Mouse (Mus musculus) cerebral cortex, adult 2 months (tissue): Measurements from ENCODE around the gene Hspb3.

Experiments
- WGBS: fragments of 180-500 bp; shearing (Covaris S2); methylation state at CpG from one replicate; pipeline ENCODE4 v1.1.7; 2018; 5-methylcytosine and 5-hydroxymethylcytosine counted together

The Hspb3 gene

GRCm38 (mm10) chr13:113663151-113663779 is at the start of gene Hspb3:
TSS of gene Hspb3 (minus strand) at chr13:113663676.
- 20% methylated on average over 28 of the region's 28 CpGs for WGBS

GRCm38 (mm10) chr13:113713186-113713585 is 49.7 kb upstream of the Hspb3 start:
- 62% methylated on average over 3 of the region's 3 CpGs for WGBS

GRCm38 (mm10) chr13:113706183-113706582 is 42.7 kb upstream of the Hspb3 start:
- 25% methylated on average over 4 of the region's 4 CpGs for WGBS

- WGBS: 90% methylated on average over 3 of the region's 3 CpGs
These were observed 37.7 kb upstream of the Hspb3 start for GRCm38 (mm10) chr13:113701185-113701584.

DNA sequence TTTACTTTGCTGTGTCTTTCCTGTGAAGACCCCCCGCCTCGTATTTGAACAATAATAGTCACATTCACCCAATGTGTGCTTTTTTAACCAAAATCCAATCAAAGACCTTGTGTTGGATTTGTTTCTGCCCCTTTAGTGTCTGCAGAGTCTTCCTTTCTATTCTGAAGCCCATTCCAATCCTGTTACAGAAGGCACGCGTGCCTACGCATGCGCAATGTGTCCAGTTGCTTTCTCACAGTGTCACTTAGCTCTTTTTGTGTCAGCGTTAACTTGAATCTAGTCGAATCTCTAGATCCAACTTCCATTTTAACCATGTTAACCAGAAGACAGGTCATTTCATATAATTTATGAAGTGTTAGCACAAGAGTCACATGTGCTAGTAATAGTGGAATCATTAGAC is 36.5 kb upstream of the Hspb3 start:
- WGBS: 72% methylated on average over 8 of the region's 8 CpGs

DNA sequence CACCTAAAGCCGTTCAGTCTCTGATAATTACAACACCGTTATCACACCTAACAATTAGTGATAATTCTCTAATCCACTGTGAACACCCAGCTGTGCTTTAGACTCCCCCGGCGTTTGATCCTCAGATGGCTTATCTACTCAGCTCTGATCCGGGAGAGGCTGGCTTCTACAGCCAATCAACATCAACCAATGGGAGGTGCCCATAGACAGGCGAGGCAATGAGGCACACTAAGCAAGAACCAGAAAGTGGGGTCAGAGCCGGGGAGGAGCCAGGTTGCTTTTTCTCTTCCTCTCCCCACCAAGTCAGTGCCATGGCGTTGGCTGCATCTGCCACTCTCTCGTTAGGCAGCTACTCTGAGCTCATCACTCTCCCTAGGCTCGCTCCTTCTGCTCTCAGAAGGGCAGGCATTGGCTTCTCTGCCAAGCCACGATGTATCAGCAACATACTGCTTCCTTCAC is 36.0 kb upstream of the Hspb3 start:
- 43% methylated on average over 11 of the region's 11 CpGs for WGBS

DNA sequence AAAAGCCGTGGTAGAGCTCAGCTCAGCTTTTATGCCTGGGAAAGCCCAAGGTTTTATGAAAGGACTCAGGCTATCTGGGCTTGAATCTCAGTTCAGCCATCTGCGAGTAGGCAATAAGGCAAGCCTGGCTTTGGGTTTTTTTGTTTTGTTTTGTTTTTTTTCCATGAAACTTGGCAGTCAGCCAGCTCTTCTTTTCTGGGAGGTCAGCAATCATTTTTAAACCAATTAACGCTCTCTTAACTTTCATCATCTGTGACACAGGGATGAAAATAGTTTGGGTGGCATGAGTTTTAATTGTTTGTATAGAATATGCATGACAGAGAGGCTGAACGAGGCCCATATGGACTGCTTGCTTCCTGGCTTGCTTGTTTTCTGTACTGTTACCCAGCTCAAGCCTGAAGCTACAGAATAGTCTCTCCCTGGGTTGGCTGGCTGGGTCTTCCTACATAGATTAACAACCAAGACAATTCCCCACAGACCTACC is 33.4 kb upstream of the Hspb3 start:
- 49% methylated on average over 4 of the region's 4 CpGs for WGBS

DNA sequence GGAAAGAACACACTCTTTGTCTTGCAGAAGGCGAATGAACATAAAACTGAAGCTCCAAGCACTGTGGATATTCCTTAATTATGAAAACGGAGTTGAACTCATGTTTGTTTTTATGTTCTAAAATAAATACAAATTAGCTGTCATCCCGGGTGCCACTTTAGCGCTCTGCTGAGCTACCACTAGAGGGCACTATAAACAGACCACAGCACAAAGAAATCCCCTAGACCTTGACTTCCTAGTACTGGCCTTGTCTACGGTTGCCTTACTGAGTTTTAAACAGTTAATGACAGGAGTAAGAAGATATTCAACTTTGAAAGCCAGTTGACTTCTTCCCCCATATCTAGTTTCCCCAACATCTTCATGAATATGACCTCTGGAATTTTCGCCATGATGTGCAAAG is 29.9 kb upstream of the Hspb3 start:
- WGBS: 23% methylated on average over 6 of the region's 6 CpGs

- 66% methylated on average over 9 of the region's 9 CpGs for WGBS
These were observed 28.2 kb upstream of the Hspb3 start for GRCm38 (mm10) chr13:113691644-113692043.

- 81% methylated on average over 7 of the region's 7 CpGs for WGBS
These were observed 26.4 kb upstream of the Hspb3 start for GRCm38 (mm10) chr13:113689883-113690282.

DNA sequence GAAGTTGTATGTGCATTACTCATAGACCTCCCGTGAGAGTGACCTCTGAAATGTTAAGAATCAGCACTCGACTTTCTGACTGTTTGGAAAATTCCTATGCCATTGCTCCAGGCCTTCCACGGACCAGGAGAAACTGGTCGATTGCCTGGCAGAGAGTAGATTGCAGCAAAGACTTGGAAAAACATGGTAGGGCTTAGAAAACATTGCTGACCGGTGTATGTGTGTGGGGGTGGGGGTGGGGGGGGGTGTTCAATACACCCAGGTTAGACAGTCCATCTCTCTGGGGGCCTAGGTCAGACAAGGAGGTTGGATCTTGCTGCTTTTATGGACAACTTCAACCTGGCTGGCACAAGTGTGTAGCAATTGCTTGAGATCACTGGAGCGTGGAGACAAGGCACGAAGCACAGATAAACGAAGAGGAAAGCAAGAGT is 23.2 kb upstream of the Hspb3 start:
- 82% methylated on average over 8 of the region's 8 CpGs for WGBS

DNA sequence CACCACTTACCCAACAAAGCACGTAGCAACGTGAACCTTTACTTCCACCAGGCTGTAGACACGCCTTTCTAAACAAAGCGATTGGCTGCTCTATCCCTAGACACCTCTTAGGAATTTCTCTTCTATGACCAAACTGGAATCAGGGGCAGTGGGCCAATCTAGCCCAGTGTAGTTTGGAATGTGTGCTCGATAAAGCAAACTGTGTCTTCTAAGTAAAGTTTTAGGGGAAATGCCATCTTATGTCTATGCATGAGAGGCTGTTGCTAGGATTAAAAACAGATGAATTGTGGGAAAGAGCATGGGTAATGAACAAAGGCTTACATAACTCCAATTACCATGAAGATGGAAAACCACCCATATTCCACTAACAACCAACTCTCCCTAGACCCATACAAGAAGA is 19.3 kb upstream of the Hspb3 start:
- WGBS: 56% methylated on average over 5 of the region's 5 CpGs

DNA sequence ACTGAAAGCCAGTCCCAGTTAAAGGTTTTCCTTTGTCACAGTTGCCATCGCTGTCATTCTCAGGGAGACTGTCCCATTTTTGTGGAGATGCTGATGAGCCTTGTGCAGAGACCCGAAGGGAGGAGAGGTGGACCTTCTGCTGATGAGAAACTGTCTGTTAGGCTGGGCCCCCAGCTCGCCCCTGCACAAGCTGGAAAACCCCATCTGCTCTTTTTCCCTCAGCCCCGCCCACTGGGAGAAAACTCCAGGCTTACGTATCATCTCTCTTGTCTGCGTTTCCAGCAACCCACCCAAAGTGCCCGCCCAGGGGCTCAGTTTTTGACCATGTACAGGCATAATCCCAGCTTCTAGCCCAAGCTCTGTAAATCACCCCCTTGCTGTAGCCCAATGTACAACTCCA is 17.2 kb upstream of the Hspb3 start:
- 79% methylated on average over 7 of the region's 7 CpGs for WGBS

- 25% methylated on average over 10 of the region's 10 CpGs for WGBS
These were observed 6.1 kb upstream of the Hspb3 start for GRCm38 (mm10) chr13:113669459-113670077.

GRCm38 (mm10) chr13:113663883-113664282 is 407 bp upstream of the Hspb3 start:
- 53% methylated on average over 7 of the region's 7 CpGs for WGBS

DNA sequence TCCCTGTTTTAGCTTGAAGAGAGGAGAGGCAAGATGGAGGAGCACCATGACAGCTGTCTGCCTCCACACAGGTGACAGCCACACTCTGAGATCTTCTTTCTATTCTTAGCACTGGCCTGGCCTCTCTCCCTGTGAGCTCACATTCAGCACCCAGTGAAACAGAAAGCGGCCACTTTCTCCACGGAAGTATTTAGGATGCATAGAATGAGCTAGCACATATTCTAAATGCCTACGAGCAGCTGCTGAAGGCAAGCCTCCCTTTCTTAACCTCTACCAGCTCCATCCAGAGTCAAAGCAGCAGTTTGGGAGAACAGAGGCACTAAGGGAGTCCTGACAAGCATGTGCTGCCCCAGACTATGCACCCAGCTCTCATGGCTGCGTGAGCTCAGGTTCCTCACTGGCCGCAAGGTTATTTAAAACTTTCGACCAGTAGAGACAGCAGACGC is 1.6 kb downstream of the Hspb3 start:
- WGBS: 51% methylated on average over 7 of the region's 7 CpGs

- WGBS: 47% methylated on average over 9 of the region's 9 CpGs
These were observed 2.7 kb downstream of the Hspb3 start for GRCm38 (mm10) chr13:113660576-113661310.

DNA sequence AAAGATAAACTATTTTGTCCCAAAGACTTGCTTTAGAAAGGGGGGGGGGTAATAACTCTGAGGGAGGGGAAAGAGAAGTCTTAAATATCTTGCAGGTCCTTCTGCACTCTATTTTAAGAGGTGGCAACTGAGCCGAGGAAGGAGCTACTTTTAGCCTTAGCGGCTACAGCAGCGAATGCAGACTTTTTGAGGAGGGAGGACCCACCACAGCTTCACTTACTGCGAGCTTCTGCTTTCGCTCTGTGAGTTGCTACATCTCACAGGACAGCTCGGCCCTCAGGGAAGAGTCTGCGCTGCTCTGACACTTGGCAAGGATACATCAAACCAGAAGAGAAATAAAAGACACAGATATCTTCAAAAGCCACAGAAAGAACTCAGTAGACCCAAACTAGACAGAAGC is 6.3 kb downstream of the Hspb3 start:
- 48% methylated on average over 7 of the region's 7 CpGs for WGBS

DNA sequence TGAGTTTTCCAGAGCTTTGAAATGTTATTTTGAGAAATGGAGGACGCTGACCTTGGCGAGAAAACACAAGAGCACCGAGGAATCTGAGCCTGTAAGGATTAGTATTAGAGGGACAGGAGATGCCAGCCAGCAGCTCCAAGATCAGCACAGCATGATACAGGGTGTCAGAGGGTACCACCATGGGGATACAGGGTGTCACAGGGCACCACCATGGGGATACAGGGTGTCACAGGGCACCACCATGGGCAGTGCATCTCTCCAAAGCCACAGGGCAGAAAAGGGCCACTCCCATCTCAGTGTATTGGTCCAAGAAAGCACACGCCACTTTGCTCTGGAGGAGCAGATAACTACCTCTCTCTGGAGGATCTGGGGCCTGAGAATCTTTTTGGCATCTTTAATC is 6.8 kb downstream of the Hspb3 start:
- 59% methylated on average over 4 of the region's 4 CpGs for WGBS

GRCm38 (mm10) chr13:113655511-113655910 is 8.0 kb downstream of the Hspb3 start:
- WGBS: 59% methylated on average over 4 of the region's 4 CpGs

- 69% methylated on average over 11 of the region's 11 CpGs for WGBS
These were observed 22.4 kb downstream of the Hspb3 start for GRCm38 (mm10) chr13:113640944-113641597.

DNA sequence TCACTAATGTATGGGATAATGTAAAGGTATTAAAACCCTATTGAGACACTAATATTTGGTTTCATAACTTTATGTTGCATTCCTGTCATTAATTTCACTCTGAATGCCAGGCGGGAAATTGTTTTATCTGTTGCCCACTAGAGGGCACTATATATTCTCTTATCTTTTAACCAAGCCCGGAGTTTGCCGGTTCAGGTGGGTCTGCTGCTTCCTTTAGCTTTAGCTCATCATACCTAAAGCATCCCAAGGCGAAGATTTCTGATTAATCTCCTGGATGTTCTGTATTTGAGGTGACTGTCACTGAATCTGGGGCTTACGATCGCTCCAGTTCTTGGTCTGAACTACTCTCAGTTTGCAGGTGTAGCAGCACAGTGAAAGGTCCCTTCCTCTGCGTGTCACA is 24.6 kb downstream of the Hspb3 start:
- 24% methylated on average over 7 of the region's 7 CpGs for WGBS
